Mouse (Mus musculus) neural tube, embryonic 11.5 days (tissue): ENCODE measurements around the gene Il10rb. TPM values are rescaled to one million over a fixed set of nuclear protein-coding genes. Genes with fewer than 3 reads are reported as not detected.
"Not testable (repeated sequence)": the region's sequence is repeated elsewhere in the genome, so short reads cannot be mapped to it uniquely, and the experiment has no call there.

Source experiments
- ATAC-seq: fragments of 200-750 bp; cut with Nextera tagmentation; 2 replicates; pipeline ENCODE4 v1.8.0; 2017; ENCODE audit warnings: moderate number of reproducible peaks, mild to moderate bottlenecking, moderate TSS enrichment, moderate library complexity; ENCODE audit not compliant: insufficient read depth, low FRiP score, low TSS enrichment
- DNase-seq: peaks from one replicate; pipeline ENCODE4 v3.0.0-alpha.2; 2015; ENCODE audit warnings: low spot score
- H3K27ac ChIP-seq: fragments of 300-500 bp; sonication (generic); 2 replicates; pipeline ENCODE4 v1.5.1; 2014; ENCODE audit warnings: low read depth, mild to moderate bottlenecking, low read length
- H3K27me3 ChIP-seq: fragments of 300-500 bp; sonication (generic); 2 replicates; pipeline ENCODE4 v1.6.1; 2014; ENCODE audit warnings: mild to moderate bottlenecking, low read length, mixed read lengths; ENCODE audit not compliant: control insufficient read depth, insufficient read depth
- H3K36me3 ChIP-seq: fragments of 300-500 bp; sonication (generic); 2 replicates; pipeline ENCODE4 v1.6.1; 2014; ENCODE audit warnings: mild to moderate bottlenecking, low read length, moderate library complexity, mixed read lengths; ENCODE audit not compliant: control insufficient read depth, insufficient read depth
- H3K4me1 ChIP-seq: fragments of 300-500 bp; sonication (generic); 2 replicates; pipeline ENCODE4 v1.6.1; 2014; ENCODE audit warnings: low read length, mixed read lengths; ENCODE audit not compliant: control insufficient read depth, insufficient read depth
- H3K4me2 ChIP-seq: fragments of 300-500 bp; sonication (generic); 2 replicates; pipeline ENCODE4 v1.6.1; 2014; ENCODE audit warnings: low read depth, mild to moderate bottlenecking, moderate library complexity
- H3K4me3 ChIP-seq: fragments of 300-500 bp; sonication (generic); 2 replicates; pipeline ENCODE4 v1.5.1; 2014; ENCODE audit warnings: low read depth, low read length
- H3K9ac ChIP-seq: fragments of 300-500 bp; sonication (generic); 2 replicates; pipeline ENCODE4 v1.6.1; 2014; ENCODE audit warnings: mild to moderate bottlenecking, low read length
- H3K9me3 ChIP-seq: fragments of 300-500 bp; sonication (generic); 2 replicates; pipeline ENCODE4 v1.6.1; 2016; ENCODE audit warnings: low read length; ENCODE audit not compliant: control insufficient read depth
- WGBS: fragments of 180-500 bp; shearing (Covaris S2); extraction: QIAGEN DNeasy Blood & Tissue Kit; methylation state at CpG from one replicate; pipeline ENCODE4 v1.1.7; 2014; 5-methylcytosine and 5-hydroxymethylcytosine counted together
- polyA plus RNA-seq: library from polyadenylated mRNA; unstranded; fragments of >200 nt; fragmentation: Nextera tagmentation; extraction: Ambion mirVana; gene quantifications from 2 replicates; pipeline ENCODE4 v1.2.1, GENCODE M21; 2014

Gene Il10rb
- polyA plus RNA-seq, 1 experiment from 2014 or later = 6.8 TPM

DNA sequence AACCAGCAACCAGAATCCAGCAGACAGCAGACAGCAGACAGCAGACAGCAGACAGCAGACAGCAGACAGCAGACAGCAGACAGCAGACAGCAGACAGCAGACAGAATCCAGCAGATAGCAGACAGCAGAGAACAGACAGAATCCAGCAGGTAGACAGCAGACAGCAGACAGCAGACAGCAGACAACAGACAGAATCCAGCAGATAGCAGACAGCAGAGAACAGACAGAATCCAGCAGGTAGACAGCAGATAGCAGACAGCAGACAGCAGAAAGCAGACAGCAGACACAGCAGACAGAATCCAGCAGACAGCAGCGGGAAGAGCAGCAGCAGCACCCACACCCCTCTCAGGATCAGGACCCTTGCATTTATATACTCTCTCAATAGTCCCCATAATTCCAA lies 32.6 kb downstream of the Il10rb start:
- H3K9ac ChIP-seq, H3K4me1 ChIP-seq, H3K9me3 ChIP-seq, DNase-seq, H3K4me3 ChIP-seq, H3K27me3 ChIP-seq, H3K27ac ChIP-seq, ATAC-seq, H3K36me3 ChIP-seq, H3K4me2 ChIP-seq: not testable (repeated sequence)
- WGBS = 71% methylated on average over 1 of the region's 1 CpGs

DNA sequence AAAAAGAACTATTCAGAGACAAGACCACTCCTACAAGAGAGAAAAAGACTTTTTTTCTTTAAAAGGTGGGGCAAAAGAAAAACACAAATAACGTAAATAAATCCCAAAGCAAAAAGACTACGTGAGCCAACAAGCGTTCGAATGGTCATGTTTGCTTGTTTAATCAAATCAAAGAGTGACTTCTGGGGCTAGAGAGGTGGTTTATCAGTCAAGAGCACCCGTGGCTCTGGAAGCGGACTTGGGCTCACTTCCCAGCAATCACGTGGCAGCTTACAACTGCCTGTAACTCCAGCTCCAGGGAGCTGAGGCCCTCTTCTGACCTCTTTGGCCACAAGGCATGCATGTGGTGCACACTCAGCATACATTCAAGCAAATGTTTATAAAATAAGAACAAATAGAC lies 35.4 kb downstream of the Il10rb start:
- Histone ChIP-seq H3K4me3 (no peak overlapping the region), H3K4me2 (no peak overlapping the region), H3K36me3 (no peaks in the 10 kb centered on the region), H3K9me3 (no peaks in the 10 kb centered on the region), H3K4me1 (no peaks in the 10 kb centered on the region), H3K27ac (no peak overlapping the region), H3K9ac (no peak overlapping the region), H3K27me3 (no peaks in the 10 kb centered on the region)
- ATAC-seq (no peak), DNase-seq (no peak)
- 77% methylated on average over 7 of the region's 7 CpGs for WGBS

DNA sequence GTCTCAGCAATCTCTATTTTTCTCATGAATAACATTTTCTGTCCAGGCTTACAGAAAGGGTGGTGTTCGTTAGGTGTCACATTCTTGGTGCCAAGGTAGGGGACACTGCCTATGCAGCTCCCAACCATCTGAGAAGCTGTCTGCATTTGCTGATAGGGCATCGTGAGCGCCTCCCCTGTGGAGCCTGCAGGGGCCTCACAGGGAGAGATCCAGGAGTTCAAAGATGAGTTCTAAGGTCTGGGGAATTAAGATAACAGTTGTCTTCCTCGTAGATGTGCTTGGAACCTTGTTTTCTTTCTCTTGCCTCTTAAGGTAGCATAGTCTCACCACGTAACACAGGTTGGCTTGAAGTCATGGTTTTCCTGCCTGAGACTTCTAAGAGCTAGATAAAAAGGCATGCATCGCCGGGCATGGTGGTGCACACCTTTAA lies 35.9 kb downstream of the Il10rb start:
- H3K4me3 ChIP-seq = no peak overlapping the region
- ATAC-seq = no peak
- WGBS = 84% methylated on average over 7 of the region's 7 CpGs

DNA sequence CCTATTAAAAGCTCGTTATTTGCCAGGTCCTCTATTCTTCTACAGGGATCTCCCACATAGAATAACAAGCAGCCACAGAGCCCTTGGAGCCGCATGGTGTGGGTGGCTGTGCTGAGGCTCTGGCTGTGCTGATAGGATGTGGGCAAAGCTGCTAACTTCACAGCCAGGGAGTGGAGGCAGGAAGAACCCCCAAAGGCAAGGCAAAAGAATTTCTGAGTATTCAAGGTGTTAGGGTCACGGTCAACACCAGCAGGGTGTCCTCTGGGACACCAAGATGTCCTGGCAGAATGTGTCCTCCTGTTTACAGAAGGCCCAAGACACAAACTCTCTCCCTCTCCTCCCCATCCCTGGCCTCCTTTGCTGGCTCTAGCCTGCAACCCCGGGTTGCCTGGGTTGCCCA lies 36.5 kb downstream of the Il10rb start:
- DNase-seq (no peak), ATAC-seq (no peak)
- no peak overlapping the region for H3K9ac ChIP-seq
- H3K4me1 ChIP-seq = no peaks in the 10 kb centered on the region
- 74% methylated on average over 4 of the region's 4 CpGs for WGBS
- no peaks in the 10 kb centered on the region for H3K27me3 ChIP-seq
- H3K27ac ChIP-seq = no peak overlapping the region
- no peaks in the 10 kb centered on the region for H3K36me3 ChIP-seq
- no peak overlapping the region for H3K4me3 ChIP-seq
- no peaks in the 10 kb centered on the region for H3K9me3 ChIP-seq
- no peak overlapping the region for H3K4me2 ChIP-seq

More for the DNA sequence above, 35.9 kb downstream of the Il10rb start:
- Histone ChIP-seq H3K27ac (no peak overlapping the region), H3K4me2 (no peak overlapping the region), H3K9ac (no peak overlapping the region), H3K9me3 (no peaks in the 10 kb centered on the region), H3K36me3 (no peaks in the 10 kb centered on the region), H3K27me3 (no peaks in the 10 kb centered on the region), H3K4me1 (no peaks in the 10 kb centered on the region)
- no peak for DNase-seq

DNA sequence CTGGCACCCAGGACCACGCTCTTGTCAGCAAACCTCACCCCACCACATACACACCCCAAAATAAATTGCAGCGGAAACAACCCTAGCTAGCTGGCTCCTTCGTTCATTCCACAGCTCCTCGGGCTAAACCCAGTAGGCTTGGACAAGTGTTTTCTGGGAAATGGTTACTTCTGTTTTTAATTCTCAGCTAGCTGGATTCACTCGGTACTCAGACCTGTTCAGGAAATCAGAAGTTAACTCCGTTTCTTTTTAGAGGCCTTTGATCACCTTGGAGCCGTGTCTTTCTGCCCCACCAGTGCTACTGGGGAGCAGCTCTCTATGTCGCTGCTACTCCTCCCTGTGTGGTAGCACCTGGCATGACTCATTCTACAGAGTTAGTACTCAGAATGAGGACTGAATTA lies 37.2 kb downstream of the Il10rb start:
- DNase-seq (no peak), ATAC-seq (no peak)
- Histone ChIP-seq H3K36me3 (no peaks in the 10 kb centered on the region), H3K9me3 (no peaks in the 10 kb centered on the region), H3K4me2 (no peak overlapping the region), H3K4me1 (no peaks in the 10 kb centered on the region), H3K27me3 (no peaks in the 10 kb centered on the region), H3K9ac (no peak overlapping the region), H3K4me3 (no peak overlapping the region), H3K27ac (no peak overlapping the region)
- WGBS = 86% methylated on average over 8 of the region's 8 CpGs

DNA sequence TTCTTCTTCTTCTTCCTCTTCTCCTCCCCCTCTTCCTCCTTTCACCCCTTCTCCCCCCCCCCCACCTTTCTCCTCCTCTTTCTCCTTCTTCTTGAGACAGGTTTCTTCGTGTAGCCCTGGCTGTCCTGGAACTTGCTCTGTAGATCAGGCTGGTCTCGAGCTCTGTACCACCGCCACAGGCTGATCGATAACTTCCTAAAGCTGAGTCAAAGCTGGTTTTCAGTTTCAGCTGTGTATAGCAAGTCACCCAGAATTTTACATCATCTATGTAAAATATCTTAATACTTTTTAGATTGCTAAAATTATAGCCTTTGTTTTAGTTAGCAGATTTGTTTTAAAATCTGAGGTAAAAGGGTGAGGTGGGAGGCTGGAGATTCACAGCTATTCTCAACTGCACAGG lies 38.9 kb downstream of the Il10rb start:
- H3K9me3 ChIP-seq = no peaks in the 10 kb centered on the region
- no peak overlapping the region for H3K27ac ChIP-seq
- no peak overlapping the region for H3K4me3 ChIP-seq
- no peaks in the 10 kb centered on the region for H3K27me3 ChIP-seq
- H3K4me2 ChIP-seq = no peak overlapping the region
- DNase-seq (no peak), ATAC-seq (no peak)
- no peaks in the 10 kb centered on the region for H3K4me1 ChIP-seq
- 86% methylated on average over 4 of the region's 4 CpGs for WGBS
- H3K9ac ChIP-seq = no peak overlapping the region
- no peaks in the 10 kb centered on the region for H3K36me3 ChIP-seq

DNA sequence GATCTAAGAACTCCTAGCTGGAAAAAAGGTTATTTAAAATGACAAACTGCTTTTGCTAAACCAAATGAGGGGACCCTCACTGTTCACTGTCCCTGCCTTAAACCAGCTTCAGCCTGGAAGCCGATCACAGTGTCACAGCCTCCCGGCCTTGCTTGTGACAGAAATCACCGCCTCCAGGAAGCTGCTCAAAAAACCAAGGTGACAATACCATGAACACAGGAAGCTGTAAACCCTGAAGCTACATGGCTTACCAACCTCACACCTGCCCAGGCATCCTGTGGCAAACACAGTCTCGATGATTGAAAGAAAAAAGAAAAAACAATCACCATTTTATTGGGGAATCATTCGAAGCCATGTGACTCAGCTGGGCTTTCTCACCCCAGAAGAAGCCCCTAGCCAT lies 39.6 kb downstream of the Il10rb start:
- Histone ChIP-seq H3K4me2 (no peak overlapping the region), H3K4me1 (no peaks in the 10 kb centered on the region), H3K4me3 (no peak overlapping the region), H3K36me3 (no peaks in the 10 kb centered on the region), H3K9ac (no peak overlapping the region), H3K27ac (no peak overlapping the region), H3K9me3 (no peaks in the 10 kb centered on the region), H3K27me3 (no peaks in the 10 kb centered on the region)
- DNase-seq (no peak), ATAC-seq (no peak)
- WGBS = 85% methylated on average over 5 of the region's 5 CpGs

DNA sequence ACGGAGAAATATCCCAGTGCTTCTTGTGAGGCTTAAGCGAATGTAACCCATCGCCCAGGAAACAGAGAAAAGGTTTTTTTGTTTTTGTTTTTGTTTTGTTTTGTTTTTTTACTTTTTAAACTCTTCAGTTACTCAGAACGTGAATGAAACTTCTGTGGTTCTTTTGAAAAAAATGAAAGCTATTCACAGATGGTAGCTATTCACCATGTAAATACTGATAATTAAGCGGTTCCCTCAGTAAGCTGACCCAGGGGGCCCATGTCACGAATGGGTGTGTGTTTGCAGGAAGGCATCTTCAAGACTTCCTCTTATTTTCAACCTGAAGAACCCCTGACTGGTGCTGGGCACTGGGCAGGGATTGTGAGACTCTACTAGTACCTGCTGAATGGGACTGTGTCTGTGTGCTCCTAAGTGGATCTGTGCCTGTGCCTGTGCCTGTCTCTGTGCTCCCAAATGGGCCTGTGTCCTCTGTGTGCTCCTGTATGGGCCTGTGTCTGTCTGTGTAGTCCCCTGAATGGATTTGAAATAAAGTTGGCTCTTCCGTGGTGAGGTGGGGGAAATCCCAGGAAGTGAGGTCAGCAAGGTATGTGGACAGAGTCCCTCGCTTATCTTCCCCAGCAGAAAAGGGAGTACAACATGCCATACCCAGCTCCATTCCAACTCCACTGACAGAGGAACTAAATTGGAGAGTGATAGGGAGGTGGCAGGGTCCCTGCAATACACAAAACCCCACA lies 41.0 kb downstream of the Il10rb start:
- no peak for DNase-seq
- Histone ChIP-seq H3K27ac (no peak overlapping the region), H3K36me3 (no peaks in the 10 kb centered on the region), H3K4me1 (no peaks in the 10 kb centered on the region), H3K4me2 (no peak overlapping the region), H3K4me3 (no peak overlapping the region), H3K27me3 (no peaks in the 10 kb centered on the region), H3K9ac (no peak overlapping the region), H3K9me3 (no peaks in the 10 kb centered on the region)
- WGBS = 84% methylated on average over 8 of the region's 8 CpGs
- ATAC-seq = no peak

DNA sequence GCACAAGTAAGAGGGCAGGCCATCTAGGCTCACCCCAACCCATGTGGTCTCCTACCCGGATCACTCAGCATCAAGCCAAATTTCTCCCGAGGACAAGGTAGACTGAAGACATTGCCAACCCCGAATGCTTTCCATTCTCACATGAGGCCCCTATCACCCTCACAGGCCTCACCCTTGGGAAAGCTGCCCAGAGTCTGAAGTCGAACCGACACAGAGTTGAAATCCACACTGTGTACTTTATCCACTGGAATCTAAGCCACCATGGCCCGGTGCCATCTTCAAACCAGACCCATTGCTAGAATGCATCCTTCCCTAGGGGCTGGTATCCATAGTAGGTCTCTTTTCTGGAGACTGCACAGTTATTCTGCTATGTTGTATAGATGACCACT lies 41.5 kb downstream of the Il10rb start:
- Histone ChIP-seq H3K27me3 (no peaks in the 10 kb centered on the region), H3K4me1 (no peaks in the 10 kb centered on the region), H3K4me3 (no peak overlapping the region), H3K9me3 (no peaks in the 10 kb centered on the region), H3K27ac (no peak overlapping the region), H3K4me2 (no peak overlapping the region), H3K36me3 (no peaks in the 10 kb centered on the region), H3K9ac (no peak overlapping the region)
- DNase-seq = no peak
- no peak for ATAC-seq
- 93% methylated on average over 6 of the region's 6 CpGs for WGBS
